Mouse (Mus musculus): ENCODE results near the gene Kdm6a.

Kdm6a gene

GRCm38 (mm10) chrX:18162192-18162857 is at the start of gene Kdm6a:
Gene Kdm6a (plus strand): TSS chrX:18162575.
- peak; percentile 93 for DNase-seq (ENCODE audit: low spot score)

DNA sequence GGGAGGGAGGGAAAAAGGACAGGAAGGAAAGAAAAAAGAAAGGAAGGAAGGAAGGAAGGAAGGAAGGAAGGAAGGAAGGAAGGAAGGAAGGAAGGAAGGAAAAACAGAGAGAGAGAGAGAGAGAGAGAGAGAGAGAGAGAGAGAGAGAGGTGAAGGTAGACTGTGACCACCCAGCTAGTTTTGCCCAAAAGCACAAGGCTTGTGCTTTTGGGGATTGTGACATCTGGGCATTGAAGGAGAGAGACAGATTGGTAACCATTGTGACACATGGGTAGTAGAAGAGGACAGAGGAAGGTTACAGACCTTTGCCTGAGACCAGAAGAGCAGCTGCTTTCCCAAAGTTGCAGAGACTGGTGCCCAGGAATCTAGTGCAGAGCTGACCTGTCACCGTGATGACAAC is 16.8 kb upstream of the Kdm6a start, which contains the start of gene Dusp21:
Dusp21 (plus strand) TSS at position 301 of the 400 bp plus-strand sequence.
- DNase-seq (ENCODE audit: low spot score): no peak

DNA sequence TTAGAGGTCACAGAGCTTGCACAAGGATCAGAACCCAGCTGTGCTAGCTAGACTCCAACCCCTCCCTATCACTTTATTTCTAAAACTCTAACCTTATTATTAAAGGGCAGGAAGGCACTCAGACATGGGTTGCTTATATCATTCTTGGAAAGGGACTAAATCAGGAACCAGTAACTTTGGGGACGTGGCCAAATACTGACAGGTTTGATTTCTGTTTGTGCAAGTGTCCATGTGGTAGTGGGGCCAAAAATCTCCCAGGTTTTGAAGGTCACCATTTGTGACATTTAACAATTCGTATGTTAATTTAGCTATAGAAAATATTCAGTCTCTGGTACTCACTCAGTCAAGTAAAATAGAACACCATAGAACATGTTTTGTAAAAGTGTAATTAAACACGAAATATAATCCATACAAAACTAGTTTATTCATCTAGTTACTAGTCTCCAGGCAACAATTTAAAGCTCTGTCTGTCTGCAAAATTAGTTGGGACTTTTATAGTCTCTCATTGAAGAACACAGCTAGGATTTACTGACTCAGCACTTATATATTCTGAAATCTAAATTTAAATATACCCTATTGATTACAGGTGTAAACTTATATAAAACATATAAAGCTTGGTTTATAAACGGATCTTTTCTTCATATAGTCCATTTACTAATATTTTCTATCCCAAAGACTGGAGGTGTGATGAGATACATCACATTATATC is 1.5 kb upstream of the Kdm6a start:
- no peak for DNase-seq (ENCODE audit: low spot score)

DNA sequence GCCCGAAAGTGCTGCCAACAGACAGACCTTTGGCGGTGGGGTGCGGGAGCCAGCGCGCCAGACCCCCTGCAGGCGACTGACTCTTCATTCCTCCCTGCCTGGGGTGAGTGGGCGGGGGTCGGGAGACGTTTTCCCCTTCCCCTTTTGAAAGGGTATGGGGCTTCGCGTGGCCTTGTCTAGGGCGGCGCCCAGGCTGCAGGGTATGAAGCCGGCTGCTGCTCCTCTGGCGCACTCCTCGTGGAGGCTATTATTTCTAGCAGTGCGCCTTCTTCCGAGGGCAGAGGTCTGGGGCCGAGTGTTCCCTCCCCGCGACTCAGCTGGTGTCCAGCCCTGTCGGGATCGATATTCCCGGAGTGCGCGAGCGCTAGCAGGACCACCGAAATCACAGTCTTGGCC is 581 bp upstream of the Kdm6a start:
- DNase-seq (ENCODE audit: low spot score): peak; percentile 8

DNA sequence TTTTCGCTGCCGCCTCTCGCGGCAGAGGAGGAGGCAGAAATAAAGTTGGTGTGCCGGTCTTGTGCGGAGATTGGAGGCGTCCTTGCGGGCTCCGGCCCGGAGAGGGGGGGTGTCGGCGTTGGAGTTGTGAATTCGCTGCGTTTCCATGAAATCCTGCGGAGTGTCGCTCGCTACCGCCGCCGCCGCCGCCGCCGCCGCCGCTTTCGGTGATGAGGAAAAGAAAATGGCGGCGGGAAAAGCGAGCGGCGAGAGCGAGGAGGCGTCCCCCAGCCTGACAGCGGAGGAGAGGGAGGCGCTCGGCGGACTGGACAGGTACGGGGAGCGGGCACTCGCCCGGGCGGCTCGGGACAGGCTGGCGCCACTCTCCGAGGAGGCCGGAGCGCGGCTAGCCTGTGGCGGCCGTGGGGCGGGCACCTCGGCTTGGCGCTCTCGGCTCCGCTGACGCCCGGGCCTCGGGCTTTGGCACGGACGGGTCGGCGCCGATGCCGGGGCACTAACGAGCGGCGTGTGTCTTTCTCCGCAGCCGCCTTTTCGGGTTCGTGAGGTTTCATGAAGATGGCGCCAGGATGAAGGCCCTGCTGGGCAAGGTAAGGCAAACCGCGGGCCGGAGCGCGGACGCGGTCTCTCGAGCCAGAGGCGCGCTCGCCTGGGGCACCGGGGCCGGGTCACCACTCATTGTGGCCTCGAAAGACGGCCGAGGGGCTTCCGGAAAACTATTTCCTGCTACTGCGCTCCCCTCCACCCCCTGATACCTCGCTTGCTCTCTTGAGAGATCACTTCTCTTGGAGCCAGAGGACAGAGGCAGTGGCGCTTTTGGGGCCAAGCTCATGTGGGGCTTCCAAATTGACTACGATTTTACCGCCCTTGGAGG is 721 bp downstream of the Kdm6a start:
- peak; percentile 8 for DNase-seq (ENCODE audit: low spot score)

GRCm38 (mm10) chrX:18163917-18164624 is 1.7 kb downstream of the Kdm6a start:
- DNase-seq (ENCODE audit: low spot score): no peak

- no peak for DNase-seq (ENCODE audit: low spot score)
Measured at GRCm38 (mm10) chrX:18165121-18165520, 2.7 kb downstream of the Kdm6a start.

- DNase-seq (ENCODE audit: low spot score): no peak
Measured at GRCm38 (mm10) chrX:18166961-18167360, 4.6 kb downstream of the Kdm6a start.

DNA sequence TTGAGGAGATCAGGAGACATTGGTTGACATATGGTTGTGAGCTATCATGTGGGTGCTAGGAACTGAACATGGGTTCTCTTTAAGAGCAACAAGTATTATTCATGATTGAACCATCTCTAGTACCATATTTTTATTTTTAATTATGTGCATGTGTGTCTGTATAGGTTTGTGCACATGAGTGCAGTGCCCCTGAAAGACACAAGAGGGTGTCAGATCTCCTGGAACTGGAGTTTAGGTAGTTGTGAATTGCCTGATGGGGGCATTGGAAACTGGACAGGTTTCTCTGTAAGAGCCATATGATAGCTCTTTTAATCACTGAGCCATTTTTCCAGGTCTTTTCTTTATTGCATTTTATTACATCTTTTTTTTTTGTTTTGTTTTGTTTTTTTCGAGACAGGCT is 6.6 kb downstream of the Kdm6a start:
- no peak for DNase-seq (ENCODE audit: low spot score)

GRCm38 (mm10) chrX:18174831-18175230 is 12.5 kb downstream of the Kdm6a start:
- DNase-seq (ENCODE audit: low spot score): no peak

DNA sequence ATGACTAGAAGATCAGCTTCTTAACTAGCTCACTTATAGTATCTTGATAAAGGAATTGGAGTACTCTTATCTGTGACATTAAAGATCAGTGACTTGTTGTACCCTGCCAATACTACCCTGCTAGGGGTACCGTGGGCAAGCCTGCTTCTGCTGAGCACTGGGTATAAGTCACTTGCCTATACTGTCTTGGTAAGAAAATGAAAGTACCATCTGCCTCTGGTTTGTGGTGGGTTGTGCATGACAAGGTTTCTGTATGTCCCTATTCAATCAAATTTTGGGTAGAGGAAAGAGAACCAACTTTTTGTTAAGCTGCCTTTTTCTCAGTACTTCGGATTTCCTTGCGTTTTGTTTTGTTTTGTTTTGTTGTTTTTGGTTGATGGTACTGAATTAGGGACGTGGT is 15.4 kb downstream of the Kdm6a start:
- no peak for DNase-seq (ENCODE audit: low spot score)

- DNase-seq (ENCODE audit: low spot score): no peak
Measured at GRCm38 (mm10) chrX:18179492-18179891, 17.1 kb downstream of the Kdm6a start.

DNA sequence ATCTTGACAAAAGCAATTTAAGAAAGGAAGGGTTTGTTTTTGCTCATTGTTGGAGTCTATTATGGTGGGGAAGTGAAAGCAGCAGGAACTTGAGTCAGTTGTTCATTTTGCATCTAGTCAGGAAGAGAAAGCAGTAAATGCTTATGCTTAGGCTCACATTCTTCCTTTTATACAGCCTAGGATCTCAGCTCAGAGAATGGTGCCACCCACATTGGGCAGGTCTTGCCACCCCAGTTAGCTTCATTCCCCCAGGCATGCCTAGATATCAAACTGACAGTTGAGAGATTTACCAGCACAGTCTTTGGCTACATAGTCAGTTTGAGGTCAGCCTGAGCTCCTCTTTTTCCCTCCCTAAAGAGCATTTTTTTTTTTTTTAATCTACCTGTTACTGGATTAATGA is 24.8 kb downstream of the Kdm6a start:
- no peak for DNase-seq (ENCODE audit: low spot score)

DNA sequence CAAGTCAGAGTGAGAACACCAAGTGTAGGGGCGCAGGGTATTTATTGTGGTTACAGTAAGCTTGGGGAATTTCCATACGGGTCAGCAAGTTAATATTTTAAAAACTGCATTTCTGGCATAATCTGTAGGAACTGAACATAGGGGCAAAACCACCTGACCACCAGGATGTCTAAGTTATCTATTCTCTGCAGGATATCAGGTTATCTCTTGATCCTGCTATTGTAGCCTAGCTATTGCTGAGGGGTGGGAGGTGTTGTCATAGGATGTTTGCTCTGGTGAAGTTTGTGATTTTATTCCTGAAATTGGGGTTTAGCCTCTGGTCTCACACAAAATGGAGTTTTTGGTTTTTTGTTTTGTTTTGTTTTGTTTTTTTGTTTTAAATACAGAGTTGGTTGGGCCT is 25.9 kb downstream of the Kdm6a start:
- DNase-seq (ENCODE audit: low spot score): no peak

GRCm38 (mm10) chrX:18239572-18239971 is 77.2 kb downstream of the Kdm6a start:
- DNase-seq (ENCODE audit: low spot score): no peak

- no peak for DNase-seq (ENCODE audit: low spot score)
Measured at GRCm38 (mm10) chrX:18250621-18251020, 88.2 kb downstream of the Kdm6a start.

- no peak for DNase-seq (ENCODE audit: low spot score)
Measured at GRCm38 (mm10) chrX:18254767-18255166, 92.4 kb downstream of the Kdm6a start.

DNA sequence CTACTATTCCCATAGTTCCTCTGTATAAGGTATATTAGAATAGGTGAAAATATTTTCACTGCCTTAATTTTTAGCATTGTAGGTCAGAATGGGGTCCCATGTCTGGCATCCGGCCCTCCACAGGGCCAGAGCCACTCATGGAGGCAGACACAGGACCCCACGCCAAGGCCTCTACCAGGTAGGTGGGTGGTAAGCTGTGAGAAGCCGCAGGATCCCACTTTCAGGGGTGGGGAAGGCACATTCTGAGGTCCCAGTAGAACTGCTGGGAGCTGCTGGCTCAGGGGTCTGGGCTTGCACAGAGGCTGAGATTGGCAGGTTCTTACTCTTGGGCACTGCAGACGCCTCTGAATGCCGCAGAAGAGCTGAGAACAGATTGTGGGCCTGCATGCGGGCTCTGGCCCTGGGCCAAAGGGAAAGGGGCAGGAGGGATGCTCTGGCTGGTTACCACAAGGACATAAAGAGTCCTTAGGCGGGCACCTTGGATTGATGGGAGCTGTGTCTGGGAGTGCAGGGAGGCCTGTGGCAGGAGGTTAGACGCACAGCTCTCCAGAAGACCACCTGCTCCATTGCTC is 95.9 kb downstream of the Kdm6a start:
- DNase-seq (ENCODE audit: low spot score): no peak

- no peak for DNase-seq (ENCODE audit: low spot score)
Measured at GRCm38 (mm10) chrX:18278561-18278960, 116.2 kb downstream of the Kdm6a start.

GRCm38 (mm10) chrX:18280134-18280533 is 117.8 kb downstream of the Kdm6a start:
- no peak for DNase-seq (ENCODE audit: low spot score)
